Mouse (Mus musculus): Measurements from ENCODE around the gene Fryl. TPM values are rescaled to one million over a fixed set of nuclear protein-coding genes. Genes with fewer than 3 reads are reported as not detected.

The Fryl gene
- polyA plus RNA-seq, 1 experiment from 2014 or later, result 24.3 TPM

- H3K4me1 ChIP-seq, result peaks cover 7% of the 10 kb centered on the region; the same call in 1 of the 2 replicates
- 0 out of 2 replicates have a peak, but pooled peaks cover 2% of the 10 kb centered on the region for H3K9me3 ChIP-seq
- DNase-seq (ENCODE audit: low spot score), result no peak
- H3K27me3 ChIP-seq (replicated peaks; ENCODE audit: low read depth, poor library complexity, severe bottlenecking), result no peaks in the 10 kb centered on the region
- H3K4me3 ChIP-seq, result no peak overlapping the region
- peaks cover 17% of the 10 kb centered on the region for H3K36me3 ChIP-seq (replicated peaks)
- no peak overlapping the region for H3K27ac ChIP-seq (replicated peaks)
- 95% methylated on average over 5 of the region's 5 CpGs for WGBS
These were observed 57.7 kb downstream of the Fryl start for GRCm38 (mm10) chr5:73198690-73199089.

- Histone ChIP-seq H3K4me1 (peaks cover 15% of the 10 kb centered on the region; the same call in 1 of the 2 replicates), H3K27me3 (replicated peaks; ENCODE audit: low read depth, poor library complexity, severe bottlenecking) (no peaks in the 10 kb centered on the region), H3K9me3 (0 out of 2 replicates have a peak, but pooled peaks cover 2% of the 10 kb centered on the region), H3K27ac (replicated peaks) (no peak overlapping the region), H3K4me3 (no peak overlapping the region), H3K36me3 (replicated peaks) (peaks cover 26% of the 10 kb centered on the region)
- no peak for DNase-seq (ENCODE audit: low spot score)
- 93% methylated on average over 7 of the region's 7 CpGs for WGBS
These were observed 58.6 kb downstream of the Fryl start for GRCm38 (mm10) chr5:73197796-73198195.

- Histone ChIP-seq H3K4me3 (no peak overlapping the region), H3K36me3 (replicated peaks) (peaks cover 30% of the 10 kb centered on the region), H3K27ac (replicated peaks) (no peak overlapping the region), H3K9me3 (0 out of 2 replicates have a peak, but pooled peaks cover 2% of the 10 kb centered on the region), H3K4me1 (peaks cover 20% of the 10 kb centered on the region; the same call in 1 of the 2 replicates), H3K27me3 (replicated peaks; ENCODE audit: low read depth, poor library complexity, severe bottlenecking) (no peaks in the 10 kb centered on the region)
- 87% methylated on average over 14 of the region's 14 CpGs for WGBS
- DNase-seq (ENCODE audit: low spot score), result no peak
These were observed 61.7 kb downstream of the Fryl start for GRCm38 (mm10) chr5:73194740-73195139.

- 77% methylated on average over 8 of the region's 8 CpGs for WGBS
- no peaks in the 10 kb centered on the region for H3K27me3 ChIP-seq (replicated peaks; ENCODE audit: low read depth, poor library complexity, severe bottlenecking)
These were observed 62.3 kb downstream of the Fryl start for GRCm38 (mm10) chr5:73194083-73194570.

GRCm38 (mm10) chr5:73193627-73194026 is 62.8 kb downstream of the Fryl start:
- no peak for DNase-seq (ENCODE audit: low spot score)
- Histone ChIP-seq H3K4me3 (no peak overlapping the region), H3K9me3 (0 out of 2 replicates have a peak, but pooled peaks cover 1% of the 10 kb centered on the region), H3K27ac (replicated peaks) (no peak overlapping the region), H3K4me1 (peaks cover 21% of the 10 kb centered on the region; the same call in 1 of the 2 replicates), H3K27me3 (replicated peaks; ENCODE audit: low read depth, poor library complexity, severe bottlenecking) (no peaks in the 10 kb centered on the region), H3K36me3 (replicated peaks) (peaks cover 26% of the 10 kb centered on the region)
- 66% methylated on average over 10 of the region's 10 CpGs for WGBS

More at GRCm38 (mm10) chr5:73194083-73194570, 62.3 kb downstream of the Fryl start:
- DNase-seq (ENCODE audit: low spot score), result no peak
- Histone ChIP-seq H3K4me3 (no peak overlapping the region), H3K4me1 (peaks cover 21% of the 10 kb centered on the region; the same call in 1 of the 2 replicates), H3K9me3 (0 out of 2 replicates have a peak, but pooled peaks cover 2% of the 10 kb centered on the region), H3K36me3 (replicated peaks) (peaks cover 30% of the 10 kb centered on the region), H3K27ac (replicated peaks) (no peak overlapping the region)

GRCm38 (mm10) chr5:73192870-73193576 is 63.4 kb downstream of the Fryl start:
- Histone ChIP-seq H3K27ac (replicated peaks) (peak overlapping the region; percentile 64), H3K27me3 (replicated peaks; ENCODE audit: low read depth, poor library complexity, severe bottlenecking) (no peaks in the 10 kb centered on the region), H3K36me3 (replicated peaks) (peaks cover 25% of the 10 kb centered on the region), H3K9me3 (no peaks in the 10 kb centered on the region), H3K4me3 (no peak overlapping the region), H3K4me1 (peaks cover 21% of the 10 kb centered on the region; the same call in 1 of the 2 replicates)
- WGBS, result 73% methylated on average over 13 of the region's 13 CpGs
- no peak for DNase-seq (ENCODE audit: low spot score)

GRCm38 (mm10) chr5:73191765-73192164 is 64.7 kb downstream of the Fryl start:
- Histone ChIP-seq H3K27me3 (replicated peaks; ENCODE audit: low read depth, poor library complexity, severe bottlenecking) (no peaks in the 10 kb centered on the region), H3K4me1 (peaks cover 21% of the 10 kb centered on the region; the same call in 1 of the 2 replicates), H3K9me3 (no peaks in the 10 kb centered on the region), H3K4me3 (no peak overlapping the region), H3K36me3 (replicated peaks) (peaks cover 25% of the 10 kb centered on the region), H3K27ac (replicated peaks) (no peak overlapping the region)
- 87% methylated on average over 11 of the region's 11 CpGs for WGBS
- no peak for DNase-seq (ENCODE audit: low spot score)

- Histone ChIP-seq H3K27me3 (replicated peaks; ENCODE audit: low read depth, poor library complexity, severe bottlenecking) (no peaks in the 10 kb centered on the region), H3K4me3 (no peak overlapping the region), H3K36me3 (replicated peaks) (peaks cover 27% of the 10 kb centered on the region), H3K4me1 (peaks cover 21% of the 10 kb centered on the region; the same call in 1 of the 2 replicates), H3K27ac (replicated peaks) (no peak overlapping the region), H3K9me3 (no peaks in the 10 kb centered on the region)
- no peak for DNase-seq (ENCODE audit: low spot score)
- 83% methylated on average over 5 of the region's 5 CpGs for WGBS
These were observed 66.3 kb downstream of the Fryl start for GRCm38 (mm10) chr5:73190164-73190563.

- peaks cover 21% of the 10 kb centered on the region; the same call in 1 of the 2 replicates for H3K4me1 ChIP-seq
- 84% methylated on average over 9 of the region's 9 CpGs for WGBS
- H3K27me3 ChIP-seq (replicated peaks; ENCODE audit: low read depth, poor library complexity, severe bottlenecking), result no peaks in the 10 kb centered on the region
- peaks cover 29% of the 10 kb centered on the region for H3K36me3 ChIP-seq (replicated peaks)
- no peaks in the 10 kb centered on the region for H3K9me3 ChIP-seq
- no peak overlapping the region for H3K4me3 ChIP-seq
- H3K27ac ChIP-seq (replicated peaks), result no peak overlapping the region
- DNase-seq (ENCODE audit: low spot score), result no peak
These were observed 66.8 kb downstream of the Fryl start for GRCm38 (mm10) chr5:73189443-73190160.

GRCm38 (mm10) chr5:73188576-73188975 is 67.8 kb downstream of the Fryl start:
- Histone ChIP-seq H3K27me3 (replicated peaks; ENCODE audit: low read depth, poor library complexity, severe bottlenecking) (no peaks in the 10 kb centered on the region), H3K36me3 (replicated peaks) (peaks cover 22% of the 10 kb centered on the region), H3K9me3 (no peaks in the 10 kb centered on the region), H3K27ac (replicated peaks) (no peak overlapping the region), H3K4me1 (peaks cover 12% of the 10 kb centered on the region; the same call in 1 of the 2 replicates), H3K4me3 (no peak overlapping the region)
- WGBS, result 82% methylated on average over 7 of the region's 7 CpGs
- DNase-seq (ENCODE audit: low spot score), result no peak

GRCm38 (mm10) chr5:73188164-73188563 is 68.3 kb downstream of the Fryl start:
- 87% methylated on average over 5 of the region's 5 CpGs for whole genome bisulfite sequencing

GRCm38 (mm10) chr5:73186912-73187311 is 69.5 kb downstream of the Fryl start:
- Histone ChIP-seq H3K27ac (replicated peaks) (no peak overlapping the region), H3K4me3 (no peak overlapping the region), H3K9me3 (no peaks in the 10 kb centered on the region), H3K4me1 (peaks cover 11% of the 10 kb centered on the region), H3K27me3 (replicated peaks; ENCODE audit: low read depth, poor library complexity, severe bottlenecking) (no peaks in the 10 kb centered on the region), H3K36me3 (replicated peaks) (peaks cover 10% of the 10 kb centered on the region)
- no peak for DNase-seq (ENCODE audit: low spot score)
- WGBS, result 92% methylated on average over 5 of the region's 5 CpGs

More at GRCm38 (mm10) chr5:73188164-73188563, 68.3 kb downstream of the Fryl start:
- Histone ChIP-seq H3K27me3 (replicated peaks; ENCODE audit: low read depth, poor library complexity, severe bottlenecking) (no peaks in the 10 kb centered on the region), H3K36me3 (replicated peaks) (peaks cover 18% of the 10 kb centered on the region), H3K4me1 (peaks cover 12% of the 10 kb centered on the region; the same call in 1 of the 2 replicates), H3K4me3 (no peak overlapping the region), H3K9me3 (no peaks in the 10 kb centered on the region), H3K27ac (replicated peaks) (no peak overlapping the region)
- DNase-seq (ENCODE audit: low spot score), result no peak

All from embryonic facial prominence, embryonic 10.5 days (tissue).